Mouse (Mus musculus): Measurements from ENCODE around the gene Nprl3. TPM values are rescaled to one million over a fixed set of nuclear protein-coding genes. Genes with fewer than 3 reads are reported as not detected.

Nprl3 gene
- polyA plus RNA-seq, 2 experiments = 29.4 to 88.8 TPM

DNA sequence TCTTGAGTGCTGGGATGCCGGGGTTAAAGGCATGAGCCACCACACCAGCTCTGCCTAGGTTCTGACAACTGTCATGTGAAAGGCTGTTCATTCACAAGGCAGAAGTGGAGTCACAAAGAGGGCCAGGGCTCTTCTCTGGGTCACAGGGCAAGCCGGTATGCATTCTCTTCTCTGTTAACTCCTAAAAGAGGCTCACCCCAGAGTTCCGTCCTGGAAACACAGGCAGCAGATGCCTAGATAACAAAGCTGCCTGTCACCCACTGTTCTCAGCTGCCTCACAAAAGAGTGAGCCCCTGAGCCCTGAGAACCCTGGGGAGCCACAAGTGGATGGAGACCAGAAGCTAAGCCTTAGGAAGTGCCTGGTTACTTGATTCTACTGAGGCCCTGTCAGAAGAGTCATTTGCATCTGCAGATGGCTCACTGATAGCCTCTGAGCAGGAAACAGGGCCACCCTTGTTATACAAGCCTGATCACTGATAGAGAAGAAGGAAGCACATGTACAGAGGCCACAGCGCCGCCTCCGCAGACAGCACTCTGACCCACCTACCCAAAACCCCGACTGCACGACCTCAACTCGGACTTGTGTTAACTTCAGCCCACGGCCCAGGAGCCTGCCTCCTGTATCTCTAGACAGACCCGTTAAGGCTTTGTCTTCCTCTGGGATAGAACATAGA lies 71.5 kb downstream of the Nprl3 start:
- Histone ChIP-seq H3K9me3 (ENCODE audit: control insufficient read depth, low read length) (no peaks in the 10 kb centered on the region), H3K27me3 (ENCODE audit: control insufficient read depth, insufficient read depth, low read length) (no peaks in the 10 kb centered on the region), H3K9ac (ENCODE audit: low read depth, low read length, severe bottlenecking) (no peak overlapping the region), H3K4me3 (replicated peaks; ENCODE audit: low read length) (no peak overlapping the region), H3K27ac (replicated peaks; ENCODE audit: low read depth, low read length) (no peak overlapping the region), H3K36me3 (ENCODE audit: control insufficient read depth, insufficient read depth, low read length) (no peaks in the 10 kb centered on the region), H3K4me2 (replicated peaks; ENCODE audit: low read depth, low read length, severe bottlenecking) (no peak overlapping the region), H3K4me1 (ENCODE audit: control insufficient read depth, insufficient read depth, low read length) (no peaks in the 10 kb centered on the region)
- ATAC-seq (ENCODE audit: low FRiP score, low read depth) (no peak), DNase-seq (ENCODE audit: low spot score) (no peak)
- TF ChIP-seq POLR2A (IDR thresholded peaks at IDR 0.05; ENCODE audit: borderline replicate concordance, extremely low read depth, insufficient read depth, insufficient read length) = no peak
- WGBS = 39% methylated on average over 11 of the region's 11 CpGs

DNA sequence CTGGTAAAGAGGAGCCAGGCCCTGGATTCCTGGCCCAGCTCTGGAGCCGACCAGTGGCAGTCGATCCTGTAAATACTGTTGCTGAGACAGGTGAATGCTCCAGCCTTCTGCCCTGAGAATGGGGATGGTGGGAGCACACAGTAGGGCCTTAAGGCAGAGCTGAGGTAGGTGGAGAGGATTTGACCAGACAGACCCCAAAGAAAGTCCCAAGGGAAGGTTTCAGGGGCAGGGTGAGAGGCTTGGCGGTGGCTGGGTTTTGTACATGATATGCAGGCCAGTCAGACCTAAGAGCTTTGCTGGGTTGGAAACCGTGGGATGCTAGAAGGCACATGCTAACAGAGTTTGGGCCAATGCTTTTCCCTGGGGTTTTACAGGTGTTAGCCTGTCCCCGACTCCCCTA lies 72.9 kb downstream of the Nprl3 start:
- H3K9me3 ChIP-seq (ENCODE audit: control insufficient read depth, low read length) = no peaks in the 10 kb centered on the region
- ATAC-seq (ENCODE audit: low FRiP score, low read depth) = no peak
- no peak overlapping the region for H3K27ac ChIP-seq (replicated peaks; ENCODE audit: low read depth, low read length)
- TF ChIP-seq POLR2A (IDR thresholded peaks at IDR 0.05; ENCODE audit: borderline replicate concordance, extremely low read depth, insufficient read depth, insufficient read length) = no peak
- no peaks in the 10 kb centered on the region for H3K27me3 ChIP-seq (ENCODE audit: control insufficient read depth, insufficient read depth, low read length)
- H3K36me3 ChIP-seq (ENCODE audit: control insufficient read depth, insufficient read depth, low read length) = no peaks in the 10 kb centered on the region
- WGBS = 79% methylated on average over 5 of the region's 5 CpGs
- H3K4me1 ChIP-seq (ENCODE audit: control insufficient read depth, insufficient read depth, low read length) = no peaks in the 10 kb centered on the region
- no peak overlapping the region for H3K4me3 ChIP-seq (replicated peaks; ENCODE audit: low read length)
- no peak overlapping the region for H3K4me2 ChIP-seq (replicated peaks; ENCODE audit: low read depth, low read length, severe bottlenecking)
- DNase-seq (ENCODE audit: low spot score) = no peak
- no peak overlapping the region for H3K9ac ChIP-seq (ENCODE audit: low read depth, low read length, severe bottlenecking)

DNA sequence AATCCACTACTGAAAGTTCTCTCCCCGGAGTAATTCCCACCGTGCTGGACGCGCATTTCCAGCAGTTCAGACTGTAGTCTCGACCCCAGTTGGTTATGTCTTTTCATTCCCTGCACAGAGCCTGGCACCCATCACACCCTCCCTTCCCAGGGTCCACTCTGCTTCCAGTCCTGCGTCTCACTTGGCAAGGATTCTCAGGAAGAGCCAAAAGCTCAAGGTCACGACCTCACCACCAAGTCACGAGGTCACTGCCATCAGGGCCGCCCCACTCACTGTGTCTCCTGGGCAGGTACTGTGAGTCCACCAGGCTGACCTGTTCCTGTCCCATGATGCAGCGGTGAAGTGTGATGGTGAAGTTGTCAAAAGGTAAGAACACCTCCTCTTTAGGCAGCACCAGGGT lies 73.4 kb downstream of the Nprl3 start:
- 75% methylated on average over 10 of the region's 10 CpGs for WGBS
- no peaks in the 10 kb centered on the region for H3K9me3 ChIP-seq (ENCODE audit: control insufficient read depth, low read length)
- H3K36me3 ChIP-seq (ENCODE audit: control insufficient read depth, insufficient read depth, low read length) = no peaks in the 10 kb centered on the region
- no peak for TF ChIP-seq POLR2A (IDR thresholded peaks at IDR 0.05; ENCODE audit: borderline replicate concordance, extremely low read depth, insufficient read depth, insufficient read length)
- DNase-seq (ENCODE audit: low spot score) (no peak), ATAC-seq (ENCODE audit: low FRiP score, low read depth) (no peak)
- H3K27ac ChIP-seq (replicated peaks; ENCODE audit: low read depth, low read length) = no peak overlapping the region
- H3K27me3 ChIP-seq (ENCODE audit: control insufficient read depth, insufficient read depth, low read length) = no peaks in the 10 kb centered on the region
- no peak overlapping the region for H3K4me3 ChIP-seq (replicated peaks; ENCODE audit: low read length)
- no peak overlapping the region for H3K4me2 ChIP-seq (replicated peaks; ENCODE audit: low read depth, low read length, severe bottlenecking)
- H3K9ac ChIP-seq (ENCODE audit: low read depth, low read length, severe bottlenecking) = no peak overlapping the region
- H3K4me1 ChIP-seq (ENCODE audit: control insufficient read depth, insufficient read depth, low read length) = no peaks in the 10 kb centered on the region

DNA sequence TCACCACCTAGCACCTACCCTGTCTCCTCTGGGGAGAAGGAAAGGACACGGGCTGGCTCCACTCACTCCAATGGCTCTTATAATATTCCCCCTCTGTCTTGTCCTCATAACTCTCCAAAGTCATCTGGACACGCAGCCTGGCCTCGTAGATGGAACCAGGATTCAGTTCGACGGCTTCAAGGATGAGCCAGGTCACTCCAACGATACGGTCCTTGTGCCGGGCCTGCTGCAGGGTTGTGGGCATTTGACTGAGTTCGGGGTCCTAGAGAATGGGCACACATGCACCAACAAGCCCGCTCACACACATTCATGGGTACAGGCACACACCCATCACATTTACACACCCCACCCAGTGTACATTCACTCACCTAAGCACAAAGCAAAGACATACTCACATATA lies 74.4 kb downstream of the Nprl3 start:
- ATAC-seq (ENCODE audit: low FRiP score, low read depth) (no peak), DNase-seq (ENCODE audit: low spot score) (no peak)
- 78% methylated on average over 10 of the region's 10 CpGs for WGBS
- Histone ChIP-seq H3K4me3 (replicated peaks; ENCODE audit: low read length) (no peak overlapping the region), H3K27me3 (ENCODE audit: control insufficient read depth, insufficient read depth, low read length) (no peaks in the 10 kb centered on the region), H3K9ac (ENCODE audit: low read depth, low read length, severe bottlenecking) (no peak overlapping the region), H3K9me3 (ENCODE audit: control insufficient read depth, low read length) (no peaks in the 10 kb centered on the region), H3K36me3 (ENCODE audit: control insufficient read depth, insufficient read depth, low read length) (no peaks in the 10 kb centered on the region), H3K4me2 (replicated peaks; ENCODE audit: low read depth, low read length, severe bottlenecking) (no peak overlapping the region), H3K27ac (replicated peaks; ENCODE audit: low read depth, low read length) (no peak overlapping the region), H3K4me1 (ENCODE audit: control insufficient read depth, insufficient read depth, low read length) (no peaks in the 10 kb centered on the region)
- TF ChIP-seq POLR2A (IDR thresholded peaks at IDR 0.05; ENCODE audit: borderline replicate concordance, extremely low read depth, insufficient read depth, insufficient read length) = no peak

DNA sequence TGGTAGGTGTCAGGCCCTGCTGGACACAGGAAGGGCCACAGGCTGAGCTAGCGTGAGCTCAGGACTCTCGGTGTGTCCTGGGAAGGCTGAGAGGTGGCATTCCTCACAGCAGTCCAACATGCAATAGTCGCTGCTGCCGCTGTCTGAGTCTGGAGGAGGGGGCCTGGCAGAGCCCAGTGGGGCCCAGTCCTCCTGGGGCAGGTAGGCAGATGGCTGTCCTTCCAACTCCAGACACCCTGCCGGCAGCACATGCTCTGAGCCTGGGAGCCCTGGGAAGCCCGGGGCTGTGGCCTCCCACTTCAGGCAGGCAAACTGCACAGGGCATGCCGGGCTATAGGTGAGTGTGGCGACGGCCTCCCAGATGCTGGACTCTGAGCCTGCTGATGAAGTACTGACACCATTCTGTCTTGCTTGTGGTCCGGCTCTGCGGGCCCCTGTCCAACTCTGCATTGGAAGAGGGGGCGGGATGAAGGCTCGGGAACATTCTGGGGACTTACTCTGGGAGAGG lies 76.8 kb downstream of the Nprl3 start:
- Histone ChIP-seq H3K4me2 (replicated peaks; ENCODE audit: low read depth, low read length, severe bottlenecking) (no peak overlapping the region), H3K4me1 (ENCODE audit: control insufficient read depth, insufficient read depth, low read length) (no peaks in the 10 kb centered on the region), H3K9me3 (ENCODE audit: control insufficient read depth, low read length) (no peaks in the 10 kb centered on the region), H3K27ac (replicated peaks; ENCODE audit: low read depth, low read length) (no peak overlapping the region), H3K36me3 (ENCODE audit: control insufficient read depth, insufficient read depth, low read length) (no peaks in the 10 kb centered on the region), H3K4me3 (replicated peaks; ENCODE audit: low read length) (no peak overlapping the region), H3K9ac (ENCODE audit: low read depth, low read length, severe bottlenecking) (no peak overlapping the region), H3K27me3 (ENCODE audit: control insufficient read depth, insufficient read depth, low read length) (no peaks in the 10 kb centered on the region)
- DNase-seq (ENCODE audit: low spot score) (no peak), ATAC-seq (ENCODE audit: low FRiP score, low read depth) (no peak)
- no peak for TF ChIP-seq POLR2A (IDR thresholded peaks at IDR 0.05; ENCODE audit: borderline replicate concordance, extremely low read depth, insufficient read depth, insufficient read length)
- WGBS = 79% methylated on average over 11 of the region's 13 CpGs
